ENCODE assay signal across 9 mouse cellular contexts in the genomic region with DNA sequence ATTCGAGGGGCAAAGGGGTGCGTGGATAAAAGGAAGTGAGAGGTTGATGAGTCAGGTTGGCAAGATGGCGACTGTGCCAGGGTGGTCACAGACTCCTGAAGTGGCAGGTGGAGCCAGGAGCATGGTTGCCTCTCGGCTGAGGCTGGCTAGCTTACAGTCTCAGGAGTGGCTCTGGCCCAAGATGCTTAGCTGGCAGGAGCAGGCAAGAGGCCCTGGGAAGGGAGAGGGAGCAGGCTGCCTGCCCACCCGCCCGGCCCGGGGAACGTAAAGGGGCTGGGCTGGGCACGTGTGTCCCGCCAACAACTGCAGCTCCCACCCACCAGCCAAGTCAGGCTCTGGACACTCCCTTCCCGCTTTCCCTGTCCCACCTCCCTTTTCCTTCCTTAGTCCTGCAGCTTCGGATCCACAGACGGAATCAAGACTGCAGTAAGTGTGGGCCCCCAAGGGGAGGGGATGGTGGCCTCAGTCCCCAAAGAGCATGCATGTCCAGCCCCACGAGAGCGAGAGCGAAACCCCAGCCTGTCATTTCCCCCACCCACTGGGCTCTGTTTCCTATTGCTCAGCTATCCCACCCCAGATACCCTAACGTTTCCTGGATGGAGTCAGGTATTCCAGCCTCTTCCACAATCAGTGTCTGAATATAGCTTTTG. TPM values are rescaled to one million over a fixed set of nuclear protein-coding genes. Genes with fewer than 3 reads are reported as not detected.
A peak's percentile ranks its signal among the peaks of the same experiment; 100 is the strongest.
DNase-seq lines count a peak whose midpoint lies in the region; ATAC-seq and TF ChIP-seq lines count a peak whose summit lies in the region.
"Had no signal": no experiment of that assay in that cellular context is flagged by ENCODE, and none has a peak within 500 bp of the region (broad histone marks: within the 10 kb centered on the region; RNA-seq: fewer than 3 reads in every experiment).

No protein-coding gene starts in this region.

- no peak for ATAC-seq in forebrain, embryonic 14.5 days
- ATAC-seq in forebrain, embryonic 15.5 days (replicated peaks): no peak
- no peak; the same call in 1 of the 2 replicates for ATAC-seq in lung, embryonic 14.5 days (ENCODE audit: insufficient read depth)
- ATAC-seq in granulocyte monocyte progenitor cell, adult 5-6 weeks (replicated peaks; ENCODE audit: poor library complexity, severe bottlenecking): no peak
- ATAC-seq in inflammation-experienced regulatory T-cells, adult 6 months: no peak

- H3K9ac ChIP-seq in forebrain, embryonic 14.5 days (ENCODE audit: low read length): no peak overlapping the region
- H3K9ac ChIP-seq in forebrain, embryonic 15.5 days (replicated peaks): no peak overlapping the region
- H3K9ac ChIP-seq in lung, embryonic 14.5 days: peak overlapping the region; percentile 40

- no peaks in the 10 kb centered on the region; the same call in 1 of the 2 replicates for H3K36me3 ChIP-seq in forebrain, embryonic 14.5 days (ENCODE audit: control insufficient read depth, insufficient read depth, low read length)
- peaks cover 3% of the 10 kb centered on the region; the same call in 1 of the 2 replicates for H3K36me3 ChIP-seq in forebrain, embryonic 15.5 days
- peaks cover 4% of the 10 kb centered on the region for H3K36me3 ChIP-seq in embryonic facial prominence, embryonic 10.5 days (replicated peaks)
- H3K36me3 ChIP-seq in lung, embryonic 14.5 days (ENCODE audit: insufficient read depth): peaks cover 10% of the 10 kb centered on the region; the same call in 1 of the 2 replicates

- H3K4me2 ChIP-seq in forebrain, embryonic 14.5 days (ENCODE audit: low read length): no peak overlapping the region
- no peak overlapping the region for H3K4me2 ChIP-seq in forebrain, embryonic 15.5 days (replicated peaks)
- peak overlapping the region; percentile 70 for H3K4me2 ChIP-seq in lung, embryonic 14.5 days

- H3K27ac ChIP-seq in forebrain, embryonic 14.5 days (ENCODE audit: low read depth, low read length): no peak overlapping the region
- H3K27ac ChIP-seq in forebrain, embryonic 15.5 days (replicated peaks): no peak overlapping the region
- peak overlapping the region; percentile 40 for H3K27ac ChIP-seq in embryonic facial prominence, embryonic 10.5 days (replicated peaks)
- peak overlapping the region; percentile 67; the same call in 1 of the 2 replicates for H3K27ac ChIP-seq in lung, embryonic 14.5 days (ENCODE audit: low read depth)

- peaks cover 11% of the 10 kb centered on the region for H3K4me1 ChIP-seq in forebrain, embryonic 14.5 days (ENCODE audit: control insufficient read depth, insufficient read depth, low read length)
- H3K4me1 ChIP-seq in forebrain, embryonic 15.5 days: peaks cover 35% of the 10 kb centered on the region
- H3K4me1 ChIP-seq in embryonic facial prominence, embryonic 10.5 days: peaks cover 68% of the 10 kb centered on the region
- H3K4me1 ChIP-seq in lung, embryonic 14.5 days (ENCODE audit: insufficient read depth): peaks cover 28% of the 10 kb centered on the region

- no peak for TF ChIP-seq CTCF in lung, embryonic 14.5 days (IDR thresholded peaks at IDR 0.05; ENCODE audit: low read depth)

- H3K27me3 ChIP-seq in forebrain, embryonic 14.5 days (replicated peaks; ENCODE audit: control insufficient read depth, insufficient read depth, low read length): no peaks in the 10 kb centered on the region
- H3K27me3 ChIP-seq in forebrain, embryonic 15.5 days: no peaks in the 10 kb centered on the region
- peaks cover 26% of the 10 kb centered on the region for H3K27me3 ChIP-seq in embryonic facial prominence, embryonic 10.5 days (replicated peaks; ENCODE audit: low read depth, poor library complexity, severe bottlenecking)
- H3K27me3 ChIP-seq in lung, embryonic 14.5 days (ENCODE audit: insufficient read depth, low read length): no peaks in the 10 kb centered on the region

- DNase-seq in forebrain, embryonic 14.5 days (ENCODE audit: low spot score): peak; percentile 42
- no peak for DNase-seq in embryonic facial prominence, embryonic 10.5 days (ENCODE audit: low spot score)
- peak; percentile 56 to 58 for DNase-seq in heart, postnatal 36 days
- DNase-seq in lung, embryonic 14.5 days: peak; percentile 73
- DNase-seq in adrenal gland, adult (ENCODE audit: inconsistent age in 2 of 2, low spot score in 1 of 2): no peak

- H3K9me3 ChIP-seq in forebrain, embryonic 14.5 days (replicated peaks; ENCODE audit: control insufficient read depth, low read length): no peaks in the 10 kb centered on the region
- H3K9me3 ChIP-seq in forebrain, embryonic 15.5 days: no peaks in the 10 kb centered on the region
- H3K9me3 ChIP-seq in embryonic facial prominence, embryonic 10.5 days: 0 out of 2 replicates have a peak, but pooled peaks cover 1% of the 10 kb centered on the region
- H3K9me3 ChIP-seq in lung, embryonic 14.5 days (ENCODE audit: low read depth, low read length): no peaks in the 10 kb centered on the region

- intact Hi-C loops in heart, postnatal 36 days (cut with DNase I): loop anchor here (2.0 kb wide), 1 partner anchor 41 kb away; no protein-coding TSS in a partner anchor

- 63% methylated on average over 17 of the region's 17 CpGs for WGBS in forebrain, embryonic 14.5 days
- WGBS in forebrain, embryonic 15.5 days: 57% methylated on average over 17 of the region's 17 CpGs
- 72% methylated on average over 17 of the region's 17 CpGs for WGBS in embryonic facial prominence, embryonic 10.5 days
- 36% methylated on average over 16 of the region's 17 CpGs for whole genome bisulfite sequencing in lung, embryonic 14.5 days

- H3K4me3 ChIP-seq in forebrain, embryonic 14.5 days (ENCODE audit: low read depth, low read length): no peak overlapping the region
- H3K4me3 ChIP-seq in forebrain, embryonic 15.5 days: no peak overlapping the region
- peak overlapping the region; percentile 21; the same call in 1 of the 2 replicates for H3K4me3 ChIP-seq in embryonic facial prominence, embryonic 10.5 days
- H3K4me3 ChIP-seq in lung, embryonic 14.5 days (ENCODE audit: low read depth, low read length): peak overlapping the region; percentile 43

RNA-seq across cellular contexts. Expression of a gene that starts 1.7 kb away (rescaled TPM):
- 1.3 and 1.9 TPM in 2 replicates for polyA plus RNA-seq in forebrain, embryonic 14.5 days (2014; fragmentation: Nextera tagmentation; extraction: Ambion mirVana)
- polyA plus RNA-seq in forebrain, embryonic 15.5 days (2015; fragmentation: Nextera tagmentation; extraction: Ambion mirVana): 2.5 and 2.7 TPM in 2 replicates
- 1.3 and 3.1 TPM in 2 replicates for polyA plus RNA-seq in embryonic facial prominence, embryonic 10.5 days (2016; fragmentation: Nextera tagmentation; extraction: Ambion mirVana)
- total RNA-seq in heart, postnatal 36 days (2021): 1 to 10 TPM; 4.3 to 7.5 TPM
- polyA plus RNA-seq in lung, embryonic 14.5 days (2014; fragmentation: Nextera tagmentation; extraction: Ambion mirVana): 8.1 and 9.2 TPM in 2 replicates
- not detected in 2 replicates for total RNA-seq in granulocyte monocyte progenitor cell, adult 5-6 weeks (2014; fragmentation: Nextera tagmentation)
- total RNA-seq in granulocyte monocyte progenitor cell, adult 5-6 weeks (2017): 0.36 TPM in 1 of 2 replicates, not detected in the other
- polyA plus RNA-seq in inflammation-experienced regulatory T-cells, adult 6 months (2017; shearing (Covaris generic)): not detected

RNA-seq across cellular contexts. Expression of a gene that starts 14.2 kb away (rescaled TPM):
- polyA plus RNA-seq in forebrain, embryonic 14.5 days (2014; fragmentation: Nextera tagmentation; extraction: Ambion mirVana): 7.3 and 9.7 TPM in 2 replicates
- polyA plus RNA-seq in forebrain, embryonic 15.5 days (2015; fragmentation: Nextera tagmentation; extraction: Ambion mirVana): 15.5 and 16.6 TPM in 2 replicates
- 6.5 and 6.8 TPM in 2 replicates for polyA plus RNA-seq in embryonic facial prominence, embryonic 10.5 days (2016; fragmentation: Nextera tagmentation; extraction: Ambion mirVana)
- total RNA-seq in heart, postnatal 36 days (2021): 10 to 100 TPM; 30.0 to 31.8 TPM
- 29.4 and 35.3 TPM in 2 replicates for polyA plus RNA-seq in lung, embryonic 14.5 days (2014; fragmentation: Nextera tagmentation; extraction: Ambion mirVana)
- 0.15 TPM in 1 of 2 replicates, not detected in the other for total RNA-seq in granulocyte monocyte progenitor cell, adult 5-6 weeks (2014; fragmentation: Nextera tagmentation)
- 0.93 TPM in 1 of 2 replicates, not detected in the other for total RNA-seq in granulocyte monocyte progenitor cell, adult 5-6 weeks (2017)
- polyA plus RNA-seq in inflammation-experienced regulatory T-cells, adult 6 months (2017; shearing (Covaris generic)): under 1 TPM in 1 of 3 experiments, not detected in 2; 0.17 TPM
- total RNA-seq: common myeloid progenitor, adult 5-6 weeks had no signal

RNA-seq across cellular contexts. Expression of a gene that starts 19.9 kb away (rescaled TPM):
- not detected in 2 replicates for polyA plus RNA-seq in forebrain, embryonic 14.5 days (2014; fragmentation: Nextera tagmentation; extraction: Ambion mirVana)
- polyA plus RNA-seq in forebrain, embryonic 15.5 days (2015; fragmentation: Nextera tagmentation; extraction: Ambion mirVana): 0.17 TPM in 1 of 2 replicates, not detected in the other
- 0.07 and 0.10 TPM in 2 replicates for polyA plus RNA-seq in embryonic facial prominence, embryonic 10.5 days (2016; fragmentation: Nextera tagmentation; extraction: Ambion mirVana)
- total RNA-seq in heart, postnatal 36 days (2021): under 1 TPM in 1 of 2 experiments, not detected in 1; 0.30 TPM
- polyA plus RNA-seq in lung, embryonic 14.5 days (2014; fragmentation: Nextera tagmentation; extraction: Ambion mirVana): 0.28 and 0.35 TPM in 2 replicates
- not detected in 2 replicates for total RNA-seq in granulocyte monocyte progenitor cell, adult 5-6 weeks (2014; fragmentation: Nextera tagmentation)
- total RNA-seq in granulocyte monocyte progenitor cell, adult 5-6 weeks (2017): 0.34 TPM in 1 of 2 replicates, not detected in the other
- not detected for polyA plus RNA-seq in inflammation-experienced regulatory T-cells, adult 6 months (2017; shearing (Covaris generic))

RNA-seq across cellular contexts. Expression of a gene that starts 24.4 kb away (rescaled TPM):
- not detected in 2 replicates for polyA plus RNA-seq in forebrain, embryonic 14.5 days (2014; fragmentation: Nextera tagmentation; extraction: Ambion mirVana)
- polyA plus RNA-seq in forebrain, embryonic 15.5 days (2015; fragmentation: Nextera tagmentation; extraction: Ambion mirVana): not detected in 2 replicates
- polyA plus RNA-seq in embryonic facial prominence, embryonic 10.5 days (2016; fragmentation: Nextera tagmentation; extraction: Ambion mirVana): 0.07 and 0.44 TPM in 2 replicates
- total RNA-seq in heart, postnatal 36 days (2021): not detected
- 0.13 and 0.58 TPM in 2 replicates for polyA plus RNA-seq in lung, embryonic 14.5 days (2014; fragmentation: Nextera tagmentation; extraction: Ambion mirVana)
- total RNA-seq in granulocyte monocyte progenitor cell, adult 5-6 weeks (2014; fragmentation: Nextera tagmentation): not detected in 2 replicates
- not detected in 2 replicates for total RNA-seq in granulocyte monocyte progenitor cell, adult 5-6 weeks (2017)
- polyA plus RNA-seq in inflammation-experienced regulatory T-cells, adult 6 months (2017; shearing (Covaris generic)): not detected
- total RNA-seq: common myeloid progenitor, adult 5-6 weeks had no signal

RNA-seq across cellular contexts. Expression of a gene that starts 24.7 kb away (rescaled TPM):
- polyA plus RNA-seq in forebrain, embryonic 14.5 days (2014; fragmentation: Nextera tagmentation; extraction: Ambion mirVana): 0.11 TPM in 1 of 2 replicates, not detected in the other
- polyA plus RNA-seq in forebrain, embryonic 15.5 days (2015; fragmentation: Nextera tagmentation; extraction: Ambion mirVana): 0.31 TPM in 1 of 2 replicates, not detected in the other
- polyA plus RNA-seq in embryonic facial prominence, embryonic 10.5 days (2016; fragmentation: Nextera tagmentation; extraction: Ambion mirVana): 0.07 and 0.16 TPM in 2 replicates
- total RNA-seq in heart, postnatal 36 days (2021): 1 to 10 TPM in 1 of 2 experiments, under 1 TPM in 1; 0.28 to 2.0 TPM
- polyA plus RNA-seq in lung, embryonic 14.5 days (2014; fragmentation: Nextera tagmentation; extraction: Ambion mirVana): 0.22 and 0.75 TPM in 2 replicates
- total RNA-seq in granulocyte monocyte progenitor cell, adult 5-6 weeks (2014; fragmentation: Nextera tagmentation): 0.24 TPM in 1 of 2 replicates, not detected in the other
- total RNA-seq in granulocyte monocyte progenitor cell, adult 5-6 weeks (2017): not detected in 2 replicates
- not detected for polyA plus RNA-seq in inflammation-experienced regulatory T-cells, adult 6 months (2017; shearing (Covaris generic))
- total RNA-seq: common myeloid progenitor, adult 5-6 weeks had no signal

Comparison
In these comparisons a context has a peak if more than half of its experiments do, and no peak if none do; other contexts are left out.
1. DNase-seq: peak in forebrain, embryonic 14.5 days (single experiment), heart, postnatal 36 days (2 of 2) and lung, embryonic 14.5 days (single experiment); none in embryonic facial prominence, embryonic 10.5 days (single experiment) and adrenal gland, adult (0 of 2).
2. H3K27ac ChIP-seq: peak in embryonic facial prominence, embryonic 10.5 days (single experiment) and lung, embryonic 14.5 days (single experiment); none in forebrain, embryonic 14.5 days (single experiment) and forebrain, embryonic 15.5 days (single experiment).
3. H3K4me3 ChIP-seq: peak in embryonic facial prominence, embryonic 10.5 days (single experiment) and lung, embryonic 14.5 days (single experiment); none in forebrain, embryonic 14.5 days (single experiment) and forebrain, embryonic 15.5 days (single experiment).